Mouse (Mus musculus): Measurements from ENCODE around the gene Usp25. TPM values are rescaled to one million over a fixed set of nuclear protein-coding genes. Genes with fewer than 3 reads are reported as not detected.

Usp25 gene
- polyA plus RNA-seq (2014; fragmentation: Illumina TruSeq; extraction: RNeasy Lipid Tissue Mini Kit (QIAGEN cat#74804); ENCODE audit: low read depth, low replicate concordance) = 88.9 TPM

DNA sequence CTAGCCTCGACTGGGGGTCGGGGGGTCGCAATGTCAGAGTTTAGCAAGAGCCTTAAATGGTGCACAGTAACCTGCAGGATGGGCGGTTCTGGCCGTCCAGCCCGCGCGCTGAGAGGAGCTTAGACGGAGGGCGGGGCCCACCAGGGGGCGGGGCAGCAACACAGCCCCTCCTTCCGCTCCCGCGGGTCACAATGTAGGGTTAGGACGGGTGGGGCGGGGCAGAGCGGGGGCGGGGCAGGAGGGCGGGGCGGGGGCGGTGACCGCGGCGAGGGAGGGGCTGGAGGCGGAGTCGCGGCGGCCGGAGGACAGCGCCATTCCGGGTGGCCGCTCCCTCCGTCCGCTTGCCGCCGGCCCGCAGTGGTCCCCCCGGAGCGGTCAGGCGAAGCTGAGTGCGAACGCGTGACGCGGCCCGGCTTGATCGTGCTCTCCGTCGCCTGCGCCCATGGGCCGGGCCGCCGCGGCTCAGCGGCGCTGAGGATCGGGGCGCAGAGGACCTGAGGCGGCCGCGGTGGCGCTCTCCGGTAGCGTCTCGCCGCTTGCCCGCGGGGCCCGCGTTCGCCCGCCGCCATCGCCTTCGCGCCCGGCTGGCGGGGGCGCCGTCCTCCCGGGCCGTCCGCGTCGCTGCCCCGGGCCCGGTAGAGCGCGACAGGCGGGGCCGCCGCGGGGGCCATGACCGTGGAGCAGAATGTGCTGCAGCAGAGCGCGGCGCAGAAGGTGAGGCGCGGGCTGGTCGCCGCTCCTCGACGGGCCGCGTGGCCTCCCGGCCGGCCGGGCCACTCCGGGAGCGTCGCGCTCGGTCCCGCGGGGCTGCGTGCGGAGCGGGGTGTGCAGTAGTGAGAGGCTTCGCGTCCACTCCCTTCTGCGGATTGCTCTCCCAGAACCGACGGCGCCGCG, at the start of gene Usp25:
Gene Usp25, plus strand, starts transcription at position 280 of the 894 bp plus-strand sequence.

